Mouse (Mus musculus): ENCODE measurements at regions not wholly inside any gene's neighbourhood (a gene's known extent, or its start where the extent isn't known, plus 50 kb on each side); places are given as distances from the start of the nearest gene placed in this dataset.

GRCm38 (mm10) chr13:31312772-31313171 is 243.2 kb upstream of the Foxq1 start:
- POLR2A ChIA-PET = interaction anchor here in 1 of 4 experiments (1.1 to 1.4 kb wide), 2 partner anchors 8 to 19 kb away, joined by 4 to 5 read pairs; no protein-coding TSS in a partner anchor
- CTCF ChIA-PET = no interaction called here

GRCm38 (mm10) chr13:31313821-31314220 is 242.1 kb upstream of the Foxq1 start:
- CTCF ChIA-PET = no interaction called here
- POLR2A ChIA-PET = interaction anchor here in 1 of 4 experiments (1.4 kb wide), 1 partner anchor 18 kb away, joined by 4 read pairs; no protein-coding TSS in a partner anchor

- ChIA-PET POLR2A (no interaction called here), CTCF (no interaction called here)
Observed at GRCm38 (mm10) chr13:31317066-31317465, 238.9 kb upstream of the Foxq1 start.

GRCm38 (mm10) chr13:31318008-31318407 is 237.9 kb upstream of the Foxq1 start:
- CTCF ChIA-PET = no interaction called here
- POLR2A ChIA-PET = interaction anchor here in 1 of 4 experiments (0.9 kb wide), 1 partner anchor 9 kb away, joined by 3 read pairs; no protein-coding TSS in a partner anchor

- CTCF ChIA-PET = interaction anchor here in 1 of 4 experiments (0.6 kb wide), 1 partner anchor 355 kb away, joined by 4 read pairs; no protein-coding TSS in a partner anchor
- POLR2A ChIA-PET = interaction anchor here in 3 of 4 experiments (0.8 to 3.0 kb wide), 9 partner anchors 8 to 29 kb away, joined by 3 to 17 read pairs (median 4); no protein-coding TSS in a partner anchor
Observed at GRCm38 (mm10) chr13:31321411-31321810, 234.5 kb upstream of the Foxq1 start.

- CTCF ChIA-PET = no interaction called here
- POLR2A ChIA-PET = no interaction called here
Observed at GRCm38 (mm10) chr13:31326269-31326851, 229.6 kb upstream of the Foxq1 start.

GRCm38 (mm10) chr13:31327511-31327951 is 228.4 kb upstream of the Foxq1 start:
- POLR2A ChIA-PET = no interaction called here
- CTCF ChIA-PET = no interaction called here

- ChIA-PET POLR2A (interaction anchor here in 2 of 4 experiments (0.7 to 1.1 kb wide), 3 partner anchors 20 to 90 kb away, joined by 3 to 5 read pairs (median 3); no protein-coding TSS in a partner anchor), CTCF (interaction anchor here in 3 of 4 experiments (0.6 to 0.7 kb wide), 3 partner anchors 126 to 1376 kb away, joined by 3 read pairs; no protein-coding TSS in a partner anchor)
Observed at GRCm38 (mm10) chr13:31328756-31329155, 227.2 kb upstream of the Foxq1 start.

- ChIA-PET CTCF (no interaction called here), POLR2A (interaction anchor here in 2 of 4 experiments (1.0 to 3.3 kb wide), 4 partner anchors 9 to 124 kb away, joined by 3 to 17 read pairs (median 4); no protein-coding TSS in a partner anchor)
Observed at GRCm38 (mm10) chr13:31330731-31331130, 225.2 kb upstream of the Foxq1 start.

- ChIA-PET CTCF (interaction anchor here in 1 of 4 experiments (0.5 kb wide), 1 partner anchor 54 kb away, joined by 5 read pairs; no protein-coding TSS in a partner anchor), POLR2A (no interaction called here)
Observed at GRCm38 (mm10) chr13:31334981-31335380, 221.0 kb upstream of the Foxq1 start.

- ChIA-PET CTCF (no interaction called here), POLR2A (no interaction called here)
Observed at GRCm38 (mm10) chr13:31337631-31338030, 218.3 kb upstream of the Foxq1 start.

- CTCF ChIA-PET = no interaction called here
- POLR2A ChIA-PET = no interaction called here
Observed at GRCm38 (mm10) chr13:31339386-31339785, 216.5 kb upstream of the Foxq1 start.

- ChIA-PET POLR2A (no interaction called here), CTCF (no interaction called here)
Observed at GRCm38 (mm10) chr13:31339901-31340300, 216.0 kb upstream of the Foxq1 start.

GRCm38 (mm10) chr13:31340363-31340948 is 215.5 kb upstream of the Foxq1 start:
- ChIA-PET CTCF (interaction anchor here in 1 of 4 experiments (1.8 kb wide), 1 partner anchor 452 kb away, joined by 6 read pairs; no protein-coding TSS in a partner anchor), POLR2A (interaction anchor here in 1 of 4 experiments (1.1 kb wide), 1 partner anchor 10 kb away, joined by 3 read pairs; no protein-coding TSS in a partner anchor)

GRCm38 (mm10) chr13:31341282-31342100 is 214.4 kb upstream of the Foxq1 start:
- POLR2A ChIA-PET = interaction anchor here in 2 of 4 experiments (0.7 to 1.1 kb wide), 2 partner anchors 11 to 335 kb away, joined by 3 read pairs; no protein-coding TSS in a partner anchor
- CTCF ChIA-PET = interaction anchor here in 3 of 4 experiments (0.7 to 1.8 kb wide), 7 partner anchors 9 to 453 kb away, joined by 3 to 10 read pairs (median 3); no protein-coding TSS in a partner anchor

- CTCF ChIA-PET = no interaction called here
- POLR2A ChIA-PET = no interaction called here
Observed at GRCm38 (mm10) chr13:31346205-31346604, 209.7 kb upstream of the Foxq1 start.

- POLR2A ChIA-PET = no interaction called here
Observed at GRCm38 (mm10) chr13:31347000-31347399, 208.9 kb upstream of the Foxq1 start.

GRCm38 (mm10) chr13:31349671-31350070 is 206.3 kb upstream of the Foxq1 start:
- POLR2A ChIA-PET = no interaction called here
- CTCF ChIA-PET = interaction anchor here in 1 of 4 experiments (1.5 kb wide), 1 partner anchor 28 kb away, joined by 3 read pairs; no protein-coding TSS in a partner anchor

More at GRCm38 (mm10) chr13:31347000-31347399, 208.9 kb upstream of the Foxq1 start:
- CTCF ChIA-PET = no interaction called here

- CTCF ChIA-PET = no interaction called here
- POLR2A ChIA-PET = no interaction called here
Observed at GRCm38 (mm10) chr13:31351481-31351880, 204.5 kb upstream of the Foxq1 start.

Measured in embryonic stem cell, embryonic (primary cell).